Mouse (Mus musculus): ENCODE measurements at regions not wholly inside any gene's neighbourhood (a gene's known extent, or its start where the extent isn't known, plus 50 kb on each side); places are given as distances from the start of the nearest gene placed in this dataset.

DNA sequence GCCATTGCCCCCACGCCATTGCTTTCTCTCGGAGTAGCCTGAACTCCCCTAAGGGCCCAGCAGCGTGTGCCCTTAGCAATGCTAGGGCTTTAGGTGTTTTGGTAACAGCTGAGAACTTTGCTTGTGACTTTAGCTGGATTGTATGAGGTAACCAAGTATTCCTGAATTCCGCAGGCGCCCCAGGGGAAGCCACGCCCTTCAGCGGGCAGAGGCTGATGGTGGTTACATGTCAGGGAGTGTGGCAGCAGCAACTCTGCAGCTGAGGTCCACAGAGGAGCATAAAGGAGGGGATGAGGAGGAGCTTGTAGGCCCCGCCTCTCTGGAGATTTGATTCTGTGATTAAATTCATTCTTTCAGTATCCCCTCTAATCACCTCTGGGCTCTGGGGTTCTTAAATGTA is 116.1 kb upstream of the 1700012A03Rik start:
- Histone ChIP-seq H3K4me3 (no peak overlapping the region), H3K4me2 (no peak overlapping the region), H3K9me3 (replicated peaks) (no peaks in the 10 kb centered on the region), H3K4me1 (replicated peaks) (0 out of 2 replicates have a peak, but pooled peaks cover 6% of the 10 kb centered on the region), H3K27ac (ENCODE audit: poor library complexity, severe bottlenecking) (no peak overlapping the region), H3K36me3 (no peaks in the 10 kb centered on the region), H3K27me3 (replicated peaks) (peaks cover 22% of the 10 kb centered on the region; the same call in 1 of the 2 replicates), H3K9ac (no peak overlapping the region)
- ATAC-seq (ENCODE audit: insufficient number of reproducible peaks, low FRiP score): no peak
- WGBS: 65% methylated on average over 8 of the region's 8 CpGs

- WGBS: 62% methylated on average over 5 of the region's 5 CpGs
- Histone ChIP-seq H3K4me3 (no peak overlapping the region), H3K4me2 (no peak overlapping the region), H3K27ac (ENCODE audit: poor library complexity, severe bottlenecking) (no peak overlapping the region), H3K9me3 (replicated peaks) (no peaks in the 10 kb centered on the region), H3K27me3 (replicated peaks) (peaks cover 19% of the 10 kb centered on the region; the same call in 1 of the 2 replicates), H3K36me3 (no peaks in the 10 kb centered on the region), H3K4me1 (replicated peaks) (0 out of 2 replicates have a peak, but pooled peaks cover under 1% of the 10 kb centered on the region), H3K9ac (no peak overlapping the region)
- ATAC-seq (ENCODE audit: insufficient number of reproducible peaks, low FRiP score): no peak
These were observed 116.7 kb upstream of the 1700012A03Rik start for GRCm38 (mm10) chr6:31933364-31933763.

DNA sequence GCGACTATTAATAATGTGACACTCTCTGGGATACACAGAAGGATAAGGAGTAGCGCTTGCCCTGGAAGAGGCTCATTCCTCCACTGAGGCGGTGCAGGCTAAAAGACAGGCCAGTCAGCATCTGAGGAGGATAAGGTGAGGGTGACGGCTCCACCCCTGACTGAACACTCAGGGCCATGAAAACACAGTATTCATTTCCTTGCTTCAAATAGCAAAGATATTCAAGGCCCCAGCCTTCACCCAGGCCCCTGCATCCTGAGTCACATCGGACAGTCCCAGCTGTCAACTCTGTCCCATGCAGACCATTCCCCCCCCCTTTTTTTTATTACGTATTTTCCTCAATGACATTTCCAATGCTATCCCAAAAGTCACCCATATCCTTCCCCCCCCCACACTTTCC is 118.9 kb upstream of the 1700012A03Rik start:
- ATAC-seq (ENCODE audit: insufficient number of reproducible peaks, low FRiP score): no peak
- Histone ChIP-seq H3K27ac (ENCODE audit: poor library complexity, severe bottlenecking) (no peak overlapping the region), H3K4me2 (no peak overlapping the region), H3K36me3 (no peaks in the 10 kb centered on the region), H3K4me1 (replicated peaks) (no peaks in the 10 kb centered on the region), H3K27me3 (replicated peaks) (0 out of 2 replicates have a peak, but pooled peaks cover 4% of the 10 kb centered on the region), H3K4me3 (no peak overlapping the region), H3K9ac (no peak overlapping the region), H3K9me3 (replicated peaks) (no peaks in the 10 kb centered on the region)
- 84% methylated on average over 6 of the region's 6 CpGs for WGBS

DNA sequence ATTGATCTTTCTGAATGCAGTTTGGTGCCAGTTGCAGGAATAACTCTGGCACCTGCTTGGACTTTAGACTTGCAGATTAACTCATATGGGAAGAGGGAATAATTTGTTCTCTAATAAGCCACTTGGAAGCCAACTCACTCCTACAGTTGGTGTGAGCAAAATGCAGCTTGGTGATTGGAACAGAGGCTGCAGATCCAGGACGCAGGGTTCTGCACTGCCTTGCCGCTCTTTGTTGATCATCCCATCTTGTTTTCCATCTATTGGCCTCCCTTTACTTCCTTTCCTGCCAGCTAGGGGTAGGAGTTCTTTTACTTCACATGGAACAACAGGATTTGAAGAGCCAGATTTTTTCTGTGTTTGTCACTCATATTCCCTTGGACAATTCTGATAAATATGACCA is 120.9 kb upstream of the 1700012A03Rik start:
- no peak overlapping the region for H3K9ac ChIP-seq
- H3K36me3 ChIP-seq: no peaks in the 10 kb centered on the region
- H3K27ac ChIP-seq (ENCODE audit: poor library complexity, severe bottlenecking): no peak overlapping the region
- H3K4me1 ChIP-seq (replicated peaks): no peaks in the 10 kb centered on the region
- H3K4me2 ChIP-seq: no peak overlapping the region
- no peak for ATAC-seq (ENCODE audit: insufficient number of reproducible peaks, low FRiP score)
- no peak overlapping the region for H3K4me3 ChIP-seq
- 75% methylated on average over 2 of the region's 2 CpGs for WGBS
- H3K9me3 ChIP-seq (replicated peaks): no peaks in the 10 kb centered on the region
- H3K27me3 ChIP-seq (replicated peaks): no peaks in the 10 kb centered on the region

DNA sequence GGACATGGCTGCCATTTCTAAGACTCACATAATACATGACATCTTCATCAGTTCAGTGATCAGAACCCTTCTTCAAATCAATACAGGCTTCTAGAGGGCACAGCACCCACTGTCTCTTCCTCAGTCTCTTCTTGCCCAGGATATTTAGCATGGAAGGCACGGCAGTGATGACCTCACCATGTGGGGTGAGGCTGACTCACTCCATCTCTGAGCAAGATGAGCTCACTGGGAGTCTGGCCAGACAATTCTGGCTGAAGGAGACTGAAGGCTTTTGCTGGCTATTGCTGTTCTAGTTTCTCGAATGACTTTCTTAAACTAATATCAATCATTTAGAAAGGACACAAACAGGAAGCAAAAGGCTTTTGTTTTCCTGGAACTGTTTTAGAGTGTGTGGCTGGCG is 122.9 kb upstream of the 1700012A03Rik start:
- Histone ChIP-seq H3K27me3 (replicated peaks) (no peaks in the 10 kb centered on the region), H3K9ac (no peak overlapping the region), H3K4me1 (replicated peaks) (no peaks in the 10 kb centered on the region), H3K9me3 (replicated peaks) (no peaks in the 10 kb centered on the region), H3K4me2 (no peak overlapping the region), H3K4me3 (no peak overlapping the region), H3K36me3 (no peaks in the 10 kb centered on the region), H3K27ac (ENCODE audit: poor library complexity, severe bottlenecking) (no peak overlapping the region)
- 46% methylated on average over 3 of the region's 3 CpGs for WGBS
- no peak for ATAC-seq (ENCODE audit: insufficient number of reproducible peaks, low FRiP score)

GRCm38 (mm10) chr6:31924669-31925046 is 125.4 kb upstream of the 1700012A03Rik start:
- Histone ChIP-seq H3K4me1 (replicated peaks) (no peaks in the 10 kb centered on the region), H3K27ac (ENCODE audit: poor library complexity, severe bottlenecking) (no peak overlapping the region), H3K9ac (no peak overlapping the region), H3K4me2 (no peak overlapping the region), H3K4me3 (no peak overlapping the region), H3K9me3 (replicated peaks) (no peaks in the 10 kb centered on the region), H3K36me3 (no peaks in the 10 kb centered on the region), H3K27me3 (replicated peaks) (no peaks in the 10 kb centered on the region)
- no peak for ATAC-seq (ENCODE audit: insufficient number of reproducible peaks, low FRiP score)
- WGBS: 62% methylated on average over 2 of the region's 2 CpGs

GRCm38 (mm10) chr6:31923951-31924668 is 125.9 kb upstream of the 1700012A03Rik start:
- Histone ChIP-seq H3K4me3 (no peak overlapping the region), H3K4me1 (replicated peaks) (no peaks in the 10 kb centered on the region), H3K9ac (no peak overlapping the region), H3K4me2 (no peak overlapping the region), H3K27me3 (replicated peaks) (no peaks in the 10 kb centered on the region), H3K9me3 (replicated peaks) (no peaks in the 10 kb centered on the region), H3K36me3 (no peaks in the 10 kb centered on the region), H3K27ac (ENCODE audit: poor library complexity, severe bottlenecking) (no peak overlapping the region)
- no peak for ATAC-seq (ENCODE audit: insufficient number of reproducible peaks, low FRiP score)
- WGBS: 74% methylated on average over 3 of the region's 3 CpGs

GRCm38 (mm10) chr6:31921561-31922152 is 128.4 kb upstream of the 1700012A03Rik start:
- Histone ChIP-seq H3K4me3 (no peak overlapping the region), H3K36me3 (no peaks in the 10 kb centered on the region), H3K4me2 (no peak overlapping the region), H3K27me3 (replicated peaks) (no peaks in the 10 kb centered on the region), H3K4me1 (replicated peaks) (no peaks in the 10 kb centered on the region), H3K9me3 (replicated peaks) (no peaks in the 10 kb centered on the region), H3K27ac (ENCODE audit: poor library complexity, severe bottlenecking) (no peak overlapping the region), H3K9ac (no peak overlapping the region)
- no peak for ATAC-seq (ENCODE audit: insufficient number of reproducible peaks, low FRiP score)
- WGBS: 81% methylated on average over 9 of the region's 9 CpGs

GRCm38 (mm10) chr6:31917411-31918131 is 132.5 kb upstream of the 1700012A03Rik start:
- Histone ChIP-seq H3K9ac (no peak overlapping the region), H3K36me3 (no peaks in the 10 kb centered on the region), H3K4me2 (no peak overlapping the region), H3K4me1 (replicated peaks) (no peaks in the 10 kb centered on the region), H3K27ac (ENCODE audit: poor library complexity, severe bottlenecking) (no peak overlapping the region), H3K4me3 (no peak overlapping the region), H3K9me3 (replicated peaks) (no peaks in the 10 kb centered on the region), H3K27me3 (replicated peaks) (no peaks in the 10 kb centered on the region)
- WGBS: 76% methylated on average over 13 of the region's 13 CpGs
- no peak for ATAC-seq (ENCODE audit: insufficient number of reproducible peaks, low FRiP score)

DNA sequence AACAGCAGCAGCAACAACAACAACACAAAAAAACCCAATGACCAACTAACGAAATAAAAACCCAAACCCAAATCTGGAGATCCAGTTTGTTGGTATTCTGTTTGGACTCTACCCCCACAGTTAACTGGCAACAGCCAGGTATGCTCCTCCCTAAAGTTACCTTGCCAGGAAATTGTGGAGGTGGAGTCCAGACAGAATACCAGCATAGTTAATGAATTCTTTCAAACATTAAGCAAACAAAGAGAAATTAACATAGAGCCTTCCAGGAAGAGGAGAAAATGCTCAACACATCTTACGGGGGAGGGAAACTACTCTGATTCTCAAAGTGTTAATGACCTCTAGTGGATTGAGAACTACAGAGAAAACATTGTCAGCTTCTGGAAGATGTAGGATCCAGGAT is 148.3 kb upstream of the 1700012A03Rik start:
- Histone ChIP-seq H3K27me3 (replicated peaks) (no peaks in the 10 kb centered on the region), H3K27ac (ENCODE audit: poor library complexity, severe bottlenecking) (no peak overlapping the region), H3K9me3 (replicated peaks) (no peaks in the 10 kb centered on the region), H3K4me2 (no peak overlapping the region), H3K4me3 (no peak overlapping the region), H3K4me1 (replicated peaks) (no peaks in the 10 kb centered on the region), H3K36me3 (no peaks in the 10 kb centered on the region), H3K9ac (no peak overlapping the region)
- ATAC-seq (ENCODE audit: insufficient number of reproducible peaks, low FRiP score): no peak
- WGBS: 61% methylated on average over 2 of the region's 2 CpGs

DNA sequence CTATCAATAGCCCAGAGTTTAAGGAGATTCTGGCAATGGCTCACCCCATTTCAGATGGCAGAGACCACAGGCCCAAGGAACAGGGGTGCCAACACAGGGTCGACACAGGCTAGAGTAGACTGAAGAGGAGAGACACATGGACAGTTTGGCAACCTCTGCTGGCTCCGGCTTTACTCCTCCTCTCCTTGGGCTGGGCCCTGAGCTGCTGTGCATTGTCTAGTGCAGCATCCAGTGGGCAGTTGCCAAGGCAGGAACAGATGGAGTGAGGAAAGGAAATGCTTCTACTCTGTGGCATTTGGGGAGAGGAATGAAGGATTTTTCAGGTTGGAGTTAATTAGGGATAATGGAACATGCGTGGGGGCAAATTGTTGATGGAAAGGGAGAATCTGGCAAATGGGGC is 151.0 kb upstream of the 1700012A03Rik start:
- Histone ChIP-seq H3K27me3 (replicated peaks) (no peaks in the 10 kb centered on the region), H3K27ac (ENCODE audit: poor library complexity, severe bottlenecking) (no peak overlapping the region), H3K9ac (no peak overlapping the region), H3K4me1 (replicated peaks) (no peaks in the 10 kb centered on the region), H3K9me3 (replicated peaks) (no peaks in the 10 kb centered on the region), H3K36me3 (no peaks in the 10 kb centered on the region), H3K4me2 (no peak overlapping the region), H3K4me3 (no peak overlapping the region)
- no peak for ATAC-seq (ENCODE audit: insufficient number of reproducible peaks, low FRiP score)
- 76% methylated on average over 3 of the region's 3 CpGs for WGBS
